Mouse (Mus musculus) midbrain, embryonic 11.5 days (tissue): Measurements from ENCODE around the gene Hnf4a. TPM values are rescaled to one million over a fixed set of nuclear protein-coding genes. Genes with fewer than 3 reads are reported as not detected.
"Not testable (repeated sequence)": the region's sequence is repeated elsewhere in the genome, so short reads cannot be mapped to it uniquely, and the experiment has no call there.

Experiments
- ATAC-seq: fragments of 200-750 bp; cut with Nextera tagmentation; 2 replicates; pipeline ENCODE4 v1.8.0; 2017; ENCODE audit warnings: moderate TSS enrichment, moderate library complexity; ENCODE audit not compliant: low FRiP score
- DNase-seq: peaks from one replicate; pipeline ENCODE4 v3.0.0; 2015; ENCODE audit warnings: low spot score; ENCODE audit errors: missing footprints
- H3K27ac ChIP-seq: fragments of 300-500 bp; sonication (generic); 2 replicates; pipeline ENCODE4 v1.5.1; 2014; ENCODE audit warnings: low read depth, low read length
- H3K27me3 ChIP-seq: fragments of 300-500 bp; sonication (generic); 2 replicates; pipeline ENCODE4 v1.6.1; 2014; ENCODE audit warnings: mild to moderate bottlenecking, low read length, moderate library complexity, mixed read lengths; ENCODE audit not compliant: control insufficient read depth, insufficient read depth
- H3K36me3 ChIP-seq: fragments of 300-500 bp; sonication (generic); 2 replicates; pipeline ENCODE4 v1.6.1; 2014; ENCODE audit warnings: mild to moderate bottlenecking, low read length, moderate library complexity, mixed read lengths; ENCODE audit not compliant: control insufficient read depth, insufficient read depth
- H3K4me1 ChIP-seq: fragments of 300-500 bp; sonication (generic); 2 replicates; pipeline ENCODE4 v1.6.1; 2014; ENCODE audit warnings: low read length; ENCODE audit not compliant: control insufficient read depth, insufficient read depth
- H3K4me2 ChIP-seq: fragments of 300-500 bp; sonication (generic); 2 replicates; pipeline ENCODE4 v1.6.1; 2014; ENCODE audit warnings: mild to moderate bottlenecking, moderate library complexity
- H3K4me3 ChIP-seq: fragments of 300-500 bp; sonication (generic); 2 replicates; pipeline ENCODE4 v1.5.1; 2014; ENCODE audit warnings: low read depth, low read length
- H3K9ac ChIP-seq: fragments of 300-500 bp; sonication (generic); 2 replicates; pipeline ENCODE4 v1.6.1; 2014; ENCODE audit warnings: low read length
- H3K9me3 ChIP-seq: fragments of 300-500 bp; sonication (generic); 2 replicates; pipeline ENCODE4 v1.6.1; 2016; ENCODE audit warnings: low read length; ENCODE audit not compliant: control insufficient read depth
- WGBS: fragments of 180-500 bp; shearing (Covaris S2); extraction: QIAGEN DNeasy Blood & Tissue Kit; methylation state at CpG from one replicate; pipeline ENCODE4 v1.1.7; 2014; 5-methylcytosine and 5-hydroxymethylcytosine counted together
- polyA plus RNA-seq: library from polyadenylated mRNA; unstranded; fragments of >200 nt; fragmentation: Nextera tagmentation; extraction: Ambion mirVana; gene quantifications from 2 replicates; pipeline ENCODE4 v1.2.1, GENCODE M21; 2014

Hnf4a gene
- polyA plus RNA-seq, 1 experiment from 2014 or later = not detected

DNA sequence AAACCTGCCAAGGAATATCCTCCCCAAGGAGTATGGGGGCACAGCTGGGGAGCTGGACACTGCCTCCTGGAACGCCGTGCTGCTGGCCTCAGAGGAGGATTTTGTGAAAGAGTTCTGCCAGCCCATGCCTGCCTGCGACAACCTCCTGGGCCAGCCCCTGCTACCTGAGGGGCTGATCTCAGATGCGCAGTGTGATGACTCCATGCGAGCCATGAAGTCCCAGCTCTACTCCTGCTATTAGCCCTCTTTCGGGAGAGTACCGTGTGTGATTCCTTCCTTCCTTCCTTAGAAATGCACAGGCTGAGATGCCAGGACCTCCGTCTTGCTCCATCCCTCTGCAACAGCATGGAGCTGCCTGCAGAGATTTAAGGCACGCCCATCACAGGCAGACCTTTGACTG, 108.8 kb downstream of the Hnf4a start:
- Histone ChIP-seq H3K27me3 (no peaks in the 10 kb centered on the region), H3K4me3 (no peak overlapping the region), H3K36me3 (peaks cover 8% of the 10 kb centered on the region; the same call in 1 of the 2 replicates), H3K9ac (no peak overlapping the region), H3K9me3 (no peaks in the 10 kb centered on the region), H3K27ac (no peak overlapping the region), H3K4me2 (no peak overlapping the region), H3K4me1 (no peaks in the 10 kb centered on the region)
- no peak for ATAC-seq
- DNase-seq = no peak
- WGBS = 93% methylated on average over 9 of the region's 9 CpGs

GRCm38 (mm10) chr2:163615906-163616651, 109.5 kb downstream of the Hnf4a start:
- no peak overlapping the region for H3K27ac ChIP-seq
- H3K9me3 ChIP-seq = no peaks in the 10 kb centered on the region
- no peak overlapping the region for H3K4me2 ChIP-seq
- 92% methylated on average over 4 of the region's 4 CpGs for WGBS
- H3K9ac ChIP-seq = no peak overlapping the region
- DNase-seq = peak; percentile 37
- H3K27me3 ChIP-seq = no peaks in the 10 kb centered on the region
- H3K36me3 ChIP-seq = peaks cover 10% of the 10 kb centered on the region; the same call in 1 of the 2 replicates
- no peaks in the 10 kb centered on the region for H3K4me1 ChIP-seq
- H3K4me3 ChIP-seq = no peak overlapping the region
- no peak for ATAC-seq

DNA sequence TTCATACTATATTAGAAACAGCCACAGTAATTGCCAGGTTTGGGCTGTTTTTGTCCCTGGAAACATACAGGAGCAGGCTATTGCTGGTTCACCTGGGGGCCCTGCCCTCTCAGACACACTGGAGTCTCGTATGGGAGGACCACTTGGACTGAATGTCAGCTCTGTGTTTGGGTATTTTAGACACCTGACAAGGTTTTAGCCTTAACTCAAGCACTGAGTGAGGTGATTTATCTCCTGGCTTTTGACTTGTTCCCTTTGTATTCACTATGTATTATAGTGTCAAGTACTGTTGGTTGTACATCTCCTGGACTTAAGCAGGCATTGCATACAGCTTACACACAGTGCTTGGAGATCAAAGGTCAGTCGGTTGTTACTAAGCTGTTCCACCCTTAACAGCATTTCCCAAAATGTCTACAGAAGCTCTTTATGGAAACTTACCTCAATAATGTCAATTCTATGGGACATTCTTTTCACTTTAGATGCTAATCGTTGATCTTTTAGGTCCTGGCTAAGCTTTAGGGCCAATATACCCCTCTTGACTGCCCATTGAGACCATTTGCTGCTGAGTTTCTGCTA, 110.1 kb downstream of the Hnf4a start:
- no peaks in the 10 kb centered on the region for H3K4me1 ChIP-seq
- no peak overlapping the region for H3K27ac ChIP-seq
- no peak overlapping the region for H3K4me3 ChIP-seq
- no peak overlapping the region for H3K4me2 ChIP-seq
- H3K9me3 ChIP-seq = no peaks in the 10 kb centered on the region
- no peak overlapping the region for H3K9ac ChIP-seq
- peak; percentile 68 for DNase-seq
- no peaks in the 10 kb centered on the region for H3K27me3 ChIP-seq
- 90% methylated on average over 3 of the region's 3 CpGs for WGBS
- peaks cover 10% of the 10 kb centered on the region; the same call in 1 of the 2 replicates for H3K36me3 ChIP-seq
- no peak for ATAC-seq

DNA sequence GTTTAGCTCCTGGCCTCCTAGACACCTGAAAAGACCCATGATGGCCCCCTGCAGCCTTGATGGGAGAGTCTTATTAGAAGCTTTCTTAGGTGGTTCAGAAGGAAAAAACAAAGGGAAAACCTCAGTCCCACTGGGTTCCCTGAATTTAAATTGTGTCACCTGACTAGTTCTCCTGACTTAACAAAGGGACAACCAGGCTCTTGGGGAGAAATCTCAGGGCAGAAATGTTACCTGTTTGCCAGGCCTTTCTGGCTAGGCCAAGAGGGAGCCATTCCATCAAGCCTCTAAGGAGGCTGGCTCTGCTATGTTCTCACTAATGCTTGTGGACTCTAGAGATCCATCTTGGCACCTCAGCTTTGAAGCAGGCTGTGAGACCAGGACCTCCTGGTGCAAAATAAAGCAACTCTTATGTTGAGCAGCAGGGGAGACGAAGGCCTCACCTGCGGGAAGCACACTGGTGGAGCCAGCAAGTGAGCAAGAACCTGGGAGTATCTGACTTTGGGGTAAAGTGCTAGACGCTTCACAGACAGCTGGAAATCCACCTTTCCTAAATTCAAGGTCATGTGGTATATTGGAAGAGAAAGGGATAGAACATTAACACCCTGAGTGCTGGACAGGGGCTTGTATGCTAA, 110.7 kb downstream of the Hnf4a start:
- Histone ChIP-seq H3K4me3 (no peak overlapping the region), H3K27me3 (no peaks in the 10 kb centered on the region), H3K4me2 (no peak overlapping the region), H3K9ac (no peak overlapping the region), H3K9me3 (no peaks in the 10 kb centered on the region), H3K36me3 (peaks cover 10% of the 10 kb centered on the region; the same call in 1 of the 2 replicates), H3K4me1 (no peaks in the 10 kb centered on the region), H3K27ac (no peak overlapping the region)
- no peak for DNase-seq
- WGBS = 86% methylated on average over 3 of the region's 3 CpGs
- no peak for ATAC-seq

GRCm38 (mm10) chr2:163617874-163618273, 111.3 kb downstream of the Hnf4a start:
- Histone ChIP-seq H3K27ac (no peak overlapping the region), H3K4me1 (no peaks in the 10 kb centered on the region), H3K27me3 (no peaks in the 10 kb centered on the region), H3K9me3 (no peaks in the 10 kb centered on the region), H3K4me3 (no peak overlapping the region), H3K9ac (no peak overlapping the region), H3K36me3 (peaks cover 10% of the 10 kb centered on the region; the same call in 1 of the 2 replicates), H3K4me2 (no peak overlapping the region)
- WGBS = 89% methylated on average over 4 of the region's 4 CpGs
- DNase-seq (no peak), ATAC-seq (no peak)

DNA sequence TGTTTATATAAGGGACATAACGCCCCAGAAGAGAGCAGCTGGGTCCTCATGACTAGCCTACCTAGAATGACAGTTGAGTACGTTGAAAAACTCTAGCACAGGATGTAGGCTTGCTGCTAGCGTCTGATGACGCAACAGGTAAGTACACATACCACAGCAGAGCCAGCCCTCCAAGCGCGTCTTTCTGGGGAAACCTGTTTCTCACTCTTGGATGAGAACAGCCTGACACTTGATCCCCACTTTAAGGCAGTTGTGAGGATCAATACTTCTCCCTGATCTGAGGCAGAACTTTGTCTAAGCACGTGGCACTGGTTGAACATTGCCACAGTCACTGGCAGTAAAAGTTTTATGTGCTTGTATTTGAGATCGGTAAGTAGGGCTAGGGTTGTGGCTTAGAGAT, 113.8 kb downstream of the Hnf4a start:
- Histone ChIP-seq H3K27me3 (no peaks in the 10 kb centered on the region), H3K4me1 (no peaks in the 10 kb centered on the region), H3K4me2 (no peak overlapping the region), H3K9me3 (no peaks in the 10 kb centered on the region), H3K27ac (no peak overlapping the region), H3K4me3 (no peak overlapping the region), H3K36me3 (peaks cover 8% of the 10 kb centered on the region; the same call in 1 of the 2 replicates), H3K9ac (no peak overlapping the region)
- DNase-seq (no peak), ATAC-seq (no peak)
- 93% methylated on average over 8 of the region's 8 CpGs for WGBS

GRCm38 (mm10) chr2:163621401-163621800, 114.8 kb downstream of the Hnf4a start:
- not testable (repeated sequence) for H3K4me2 ChIP-seq, H3K9ac ChIP-seq, DNase-seq, H3K27ac ChIP-seq, H3K9me3 ChIP-seq, H3K36me3 ChIP-seq, H3K4me1 ChIP-seq, ATAC-seq, H3K4me3 ChIP-seq, H3K27me3 ChIP-seq
- WGBS = 88% methylated on average over 3 of the region's 3 CpGs
